Mouse (Mus musculus) subcutaneous adipose tissue, adult 2 months (tissue): Measurements from ENCODE around the gene Tmem253. TPM values are rescaled to one million over a fixed set of nuclear protein-coding genes. Genes with fewer than 3 reads are reported as not detected.

Source experiments
- polyA plus RNA-seq: library from polyadenylated mRNA; depleted of rRNA; stranded (reverse); fragments of >200 nt; gene quantifications from 2 replicates; pipeline ENCODE4 v1.2.3, GENCODE M21; 2012; ENCODE audit warnings: low replicate concordance; rRNA removed

Gene Tmem253
- 0.84 and 0.99 TPM in 2 replicates for polyA plus RNA-seq

DNA sequence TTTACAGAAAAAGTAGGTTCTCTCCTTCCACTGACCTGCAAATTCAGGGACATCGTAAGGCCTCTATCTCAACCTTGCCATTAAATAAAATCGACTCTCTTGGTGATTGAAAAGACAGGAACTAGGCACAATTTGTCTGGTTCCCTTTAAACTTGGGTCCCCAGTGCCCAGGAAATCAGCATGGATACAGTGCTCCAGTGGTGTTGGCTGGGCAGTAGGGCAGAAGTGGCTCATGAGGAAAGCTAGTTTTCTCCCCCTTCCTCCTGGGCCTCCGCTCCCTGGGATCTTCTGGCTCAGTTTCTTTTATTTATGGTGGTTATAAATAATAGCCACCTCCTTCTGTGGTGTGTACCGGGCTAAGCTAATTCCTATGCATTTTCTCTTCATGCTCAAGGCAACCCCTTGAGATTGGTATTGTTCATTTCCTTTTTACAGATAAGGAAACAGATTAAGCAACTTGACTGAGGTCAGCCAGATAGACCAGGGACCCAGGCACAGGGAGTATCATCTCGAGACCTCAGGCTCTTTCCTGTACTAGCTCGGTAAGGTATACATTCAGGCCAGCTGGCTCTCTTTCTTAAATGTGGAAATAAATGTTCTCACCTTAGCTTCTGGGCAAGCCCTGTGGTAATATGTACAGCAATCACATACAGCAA lies at the start of gene Tmem253:
Tmem253 (plus strand) TSS at position 214 of the 656 bp plus-strand sequence.

DNA sequence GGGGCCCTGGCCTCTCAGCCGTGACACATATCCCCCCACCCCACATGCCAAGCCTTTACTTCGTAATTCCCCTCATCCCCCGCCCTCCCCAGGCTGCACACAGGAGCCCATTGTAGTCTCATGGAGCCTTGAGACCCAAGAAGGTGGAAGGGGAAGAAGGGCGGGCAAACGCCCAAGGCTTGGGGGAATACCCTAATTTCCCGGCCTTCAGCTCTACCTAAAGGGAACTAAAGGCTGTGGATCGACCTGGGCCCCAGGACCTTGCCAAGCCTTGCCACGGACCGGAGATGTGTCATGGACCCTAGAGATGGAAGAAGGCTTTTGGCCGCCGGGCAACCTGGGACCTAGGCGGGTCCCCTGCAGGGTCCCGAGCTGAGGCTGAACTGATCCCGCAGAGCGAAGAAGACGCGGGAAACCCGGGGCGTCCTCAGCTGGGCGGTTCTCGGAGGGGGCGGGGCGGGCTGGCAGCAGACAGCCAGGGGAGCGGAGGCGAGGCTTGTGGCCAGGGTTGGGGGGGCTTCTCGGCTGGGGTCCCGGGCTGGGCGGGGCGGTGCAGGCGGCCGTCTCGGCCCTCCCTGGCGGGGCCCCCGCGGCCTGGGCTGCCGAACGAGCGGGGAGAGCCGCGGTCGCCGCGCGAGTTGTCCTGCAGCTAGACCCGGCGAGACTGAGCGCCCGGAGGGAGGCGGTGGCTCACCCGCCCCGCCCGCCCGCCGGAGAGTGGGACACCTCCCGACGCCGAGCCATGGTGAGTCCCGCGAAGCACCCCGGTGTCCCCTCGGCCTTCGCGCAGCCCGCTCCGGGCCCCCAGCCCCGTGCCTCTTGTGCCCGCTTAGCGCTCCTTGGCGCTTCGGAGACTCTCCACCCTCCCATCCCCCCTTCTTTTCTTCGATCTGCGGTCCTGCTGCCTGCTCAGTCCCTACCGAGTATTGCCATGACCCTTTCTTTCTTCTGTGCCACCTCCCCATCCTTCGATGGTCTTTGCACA lies 30.9 kb upstream of the Tmem253 start, which contains the start of gene Arhgef40:
Arhgef40 (plus strand) TSS at position 473 of the 985 bp plus-strand sequence.

DNA sequence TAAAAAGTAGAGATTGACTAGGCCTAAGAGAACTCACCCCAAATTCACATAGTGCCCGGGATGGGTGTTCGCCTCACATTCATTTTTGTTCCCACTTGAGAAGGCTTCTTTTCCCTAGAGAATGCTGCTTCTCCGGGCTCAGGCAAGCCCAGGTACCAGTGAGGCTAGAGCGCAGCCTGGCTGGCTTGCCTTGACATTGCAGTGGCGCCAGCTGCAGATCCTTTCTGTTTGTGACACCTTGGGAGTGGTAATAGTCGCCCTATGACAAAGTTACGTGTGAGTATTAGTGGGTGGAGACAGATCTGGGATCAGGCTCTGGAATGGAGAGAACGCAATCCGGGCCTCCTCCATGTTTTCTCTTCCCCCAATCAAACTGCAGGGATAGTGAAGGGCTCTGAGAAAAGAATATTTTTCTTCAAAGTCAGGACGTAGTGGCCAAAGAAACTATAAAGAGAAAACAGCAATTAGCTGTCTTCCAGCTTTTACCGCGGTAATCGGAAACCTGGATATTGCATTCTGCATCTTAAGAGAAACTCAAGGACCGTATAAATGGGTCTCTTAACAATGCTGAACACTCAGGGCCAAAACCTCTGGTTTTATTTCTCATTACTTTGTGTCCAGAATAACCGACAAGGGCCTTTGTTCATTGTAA lies 5.2 kb downstream of the Tmem253 start, which contains the start of gene Zfp219:
Zfp219 (minus strand) TSS at position 248 of the 652 bp plus-strand sequence.

DNA sequence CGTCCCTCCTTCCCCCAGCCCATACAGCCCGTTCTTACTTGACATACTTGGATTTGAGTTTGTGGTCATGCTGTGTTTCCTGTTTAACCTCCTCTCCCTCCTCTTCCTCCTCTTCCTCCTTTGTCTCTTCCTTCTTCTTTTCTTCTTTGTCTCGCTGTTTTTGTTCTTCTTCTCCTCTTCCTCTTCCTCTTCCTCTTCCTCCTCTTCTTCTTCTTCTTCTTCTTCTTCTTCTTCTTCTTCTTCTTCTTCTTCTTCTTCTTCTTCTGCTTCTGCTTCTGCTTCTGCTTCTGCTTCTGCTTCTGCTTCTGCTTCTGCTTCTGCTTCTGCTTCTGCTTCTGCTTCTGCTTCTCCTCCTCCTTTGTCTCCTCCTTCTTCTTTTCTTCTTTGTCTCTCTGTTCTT lies 26.9 kb downstream of the Tmem253 start, which contains the start of gene Olfr221:
Olfr221 (minus strand) TSS at position 101 of the 400 bp plus-strand sequence.

Other genes with a start within 250 kb of the Tmem253 start
- 0.32 TPM in 1 of 2 replicates, not detected in the other for gene Ang4, start 242.1 kb upstream of the Tmem253 start, polyA plus RNA-seq
- not detected in 2 replicates for gene AY358078, start 215.6 kb upstream of the Tmem253 start, polyA plus RNA-seq
- gene Ear6, start 162.0 kb upstream of the Tmem253 start, polyA plus RNA-seq, result not detected in 2 replicates
- 28.2 and 46.1 TPM in 2 replicates for gene Mettl17, start 130.8 kb upstream of the Tmem253 start, polyA plus RNA-seq
- 0.67 and 6.4 TPM in 2 replicates for gene Slc39a2, start 122.8 kb upstream of the Tmem253 start, polyA plus RNA-seq
- 267 and 271 TPM in 2 replicates for gene Ndrg2, start 101.5 kb upstream of the Tmem253 start, polyA plus RNA-seq
- gene Tppp2, start 97.2 kb upstream of the Tmem253 start, polyA plus RNA-seq, result not detected in 2 replicates
- gene Rnase13, start 92.9 kb upstream of the Tmem253 start, polyA plus RNA-seq, result 0.27 and 0.34 TPM in 2 replicates
- gene Arhgef40, start 30.9 kb upstream of the Tmem253 start, polyA plus RNA-seq, result 99.6 and 169 TPM in 2 replicates
- 64.1 and 86.8 TPM in 2 replicates for gene Zfp219, start 5.1 kb downstream of the Tmem253 start, polyA plus RNA-seq
- not detected in 2 replicates for gene Olfr221, start 26.8 kb downstream of the Tmem253 start, polyA plus RNA-seq
- gene Hnrnpc, start 88.4 kb downstream of the Tmem253 start, polyA plus RNA-seq, result 56.3 and 109 TPM in 2 replicates
- gene Rpgrip1, start 95.0 kb downstream of the Tmem253 start, polyA plus RNA-seq, result 1.0 and 2.4 TPM in 2 replicates
- 8.7 and 17.8 TPM in 2 replicates for gene Supt16, start 181.8 kb downstream of the Tmem253 start, polyA plus RNA-seq
- 26.5 and 40.1 TPM in 2 replicates for gene Chd8, start 242.1 kb downstream of the Tmem253 start, polyA plus RNA-seq